Mouse (Mus musculus) forebrain, embryonic 16.5 days (tissue): ENCODE results near the gene Negr1. TPM values are rescaled to one million over a fixed set of nuclear protein-coding genes. Genes with fewer than 3 reads are reported as not detected.

Experiments
- ATAC-seq: fragments of 200-750 bp; cut with Nextera tagmentation; 2 replicates; pipeline ENCODE4 v1.8.0; 2017; ENCODE audit warnings: mild to moderate bottlenecking, moderate library complexity
- H3K27ac ChIP-seq: fragments of 300-500 bp; sonication (generic); 2 replicates; pipeline ENCODE4 v1.5.1; 2014; ENCODE audit warnings: low read length, control low read depth
- H3K27me3 ChIP-seq: fragments of 300-500 bp; sonication (generic); replicated peaks from 2 replicates; pipeline ENCODE4 v1.6.1; 2014; ENCODE audit warnings: low read length; ENCODE audit not compliant: control insufficient read depth, insufficient read depth
- H3K36me3 ChIP-seq: fragments of 300-500 bp; sonication (generic); 2 replicates; pipeline ENCODE4 v1.6.1; 2014; ENCODE audit not compliant: control insufficient read depth, insufficient read depth
- H3K4me1 ChIP-seq: fragments of 300-500 bp; sonication (generic); replicated peaks from 2 replicates; pipeline ENCODE4 v1.6.1; 2014; ENCODE audit warnings: low read length; ENCODE audit not compliant: control insufficient read depth, insufficient read depth
- H3K4me2 ChIP-seq: fragments of 300-500 bp; sonication (generic); 2 replicates; pipeline ENCODE4 v1.6.1; 2014; ENCODE audit warnings: mild to moderate bottlenecking, low read length, control low read depth
- H3K4me3 ChIP-seq: fragments of 300-500 bp; sonication (generic); replicated peaks from 2 replicates; pipeline ENCODE4 v1.5.1; 2014; ENCODE audit warnings: mild to moderate bottlenecking, low read length, control low read depth
- H3K9ac ChIP-seq: fragments of 300-500 bp; sonication (generic); replicated peaks from 2 replicates; pipeline ENCODE4 v1.6.1; 2014; ENCODE audit warnings: low read depth, low read length, control low read depth
- H3K9me3 ChIP-seq: fragments of 300-500 bp; sonication (generic); 2 replicates; pipeline ENCODE4 v1.6.1; 2016; ENCODE audit warnings: low read length; ENCODE audit not compliant: control insufficient read depth
- WGBS: fragments of 180-500 bp; shearing (Covaris S2); extraction: QIAGEN DNeasy Blood & Tissue Kit; methylation state at CpG from one replicate; pipeline ENCODE4 v1.1.7; 2014; 5-methylcytosine and 5-hydroxymethylcytosine counted together
- polyA plus RNA-seq: library from polyadenylated mRNA; unstranded; fragments of >200 nt; fragmentation: Nextera tagmentation; extraction: Ambion mirVana; gene quantifications from 2 replicates; pipeline ENCODE4 v1.2.1, GENCODE M21; 2015

Gene Negr1
- polyA plus RNA-seq, 1 experiment from 2014 or later = 44.7 TPM

- 29% methylated on average over 8 of the region's 8 CpGs for WGBS
- Histone ChIP-seq H3K9ac (no peak overlapping the region), H3K36me3 (no peaks in the 10 kb centered on the region), H3K4me1 (0 out of 2 replicates have a peak, but pooled peaks cover 3% of the 10 kb centered on the region), H3K4me2 (no peak overlapping the region), H3K4me3 (no peak overlapping the region), H3K9me3 (no peaks in the 10 kb centered on the region), H3K27ac (no peak overlapping the region), H3K27me3 (no peaks in the 10 kb centered on the region)
- 0 out of 2 replicates have a peak, but pooled peaks have one; percentile 33 for ATAC-seq
Observed at GRCm38 (mm10) chr3:157188939-157189725, 627.5 kb downstream of the Negr1 start.

- Histone ChIP-seq H3K4me3 (no peak overlapping the region), H3K9me3 (no peaks in the 10 kb centered on the region), H3K27me3 (no peaks in the 10 kb centered on the region), H3K9ac (no peak overlapping the region), H3K4me2 (no peak overlapping the region), H3K4me1 (0 out of 2 replicates have a peak, but pooled peaks cover 3% of the 10 kb centered on the region), H3K27ac (no peak overlapping the region), H3K36me3 (no peaks in the 10 kb centered on the region)
- 77% methylated on average over 4 of the region's 4 CpGs for WGBS
- ATAC-seq = no peak
Observed at GRCm38 (mm10) chr3:157189834-157190233, 628.2 kb downstream of the Negr1 start.

- Histone ChIP-seq H3K9ac (no peak overlapping the region), H3K27me3 (no peaks in the 10 kb centered on the region), H3K36me3 (no peaks in the 10 kb centered on the region), H3K4me3 (no peak overlapping the region), H3K4me2 (no peak overlapping the region), H3K9me3 (no peaks in the 10 kb centered on the region), H3K27ac (no peak overlapping the region), H3K4me1 (0 out of 2 replicates have a peak, but pooled peaks cover 3% of the 10 kb centered on the region)
- no peak for ATAC-seq
- 79% methylated on average over 3 of the region's 3 CpGs for WGBS
Observed at GRCm38 (mm10) chr3:157190551-157190950, 629.0 kb downstream of the Negr1 start.

GRCm38 (mm10) chr3:157192021-157192420 lies 630.4 kb downstream of the Negr1 start:
- no peaks in the 10 kb centered on the region for H3K36me3 ChIP-seq
- H3K9ac ChIP-seq = no peak overlapping the region
- no peaks in the 10 kb centered on the region for H3K9me3 ChIP-seq
- no peak overlapping the region for H3K4me3 ChIP-seq
- no peak for ATAC-seq
- H3K4me2 ChIP-seq = no peak overlapping the region
- H3K4me1 ChIP-seq = 0 out of 2 replicates have a peak, but pooled peaks cover 3% of the 10 kb centered on the region
- 70% methylated on average over 3 of the region's 3 CpGs for WGBS
- no peaks in the 10 kb centered on the region for H3K27me3 ChIP-seq
- no peak overlapping the region for H3K27ac ChIP-seq

GRCm38 (mm10) chr3:157193141-157193540 lies 631.5 kb downstream of the Negr1 start:
- Histone ChIP-seq H3K4me3 (no peak overlapping the region), H3K36me3 (no peaks in the 10 kb centered on the region), H3K27ac (no peak overlapping the region), H3K4me1 (0 out of 2 replicates have a peak, but pooled peaks cover 3% of the 10 kb centered on the region), H3K9me3 (no peaks in the 10 kb centered on the region), H3K27me3 (no peaks in the 10 kb centered on the region), H3K9ac (no peak overlapping the region), H3K4me2 (no peak overlapping the region)
- 92% methylated on average over 3 of the region's 3 CpGs for WGBS
- ATAC-seq = no peak

- H3K27me3 ChIP-seq = no peaks in the 10 kb centered on the region
- H3K4me3 ChIP-seq = no peak overlapping the region
- no peaks in the 10 kb centered on the region for H3K9me3 ChIP-seq
- no peak for ATAC-seq
- no peak overlapping the region for H3K4me2 ChIP-seq
- no peak overlapping the region for H3K27ac ChIP-seq
- H3K9ac ChIP-seq = no peak overlapping the region
- no peaks in the 10 kb centered on the region for H3K36me3 ChIP-seq
- WGBS = 89% methylated on average over 4 of the region's 4 CpGs
- H3K4me1 ChIP-seq = no peaks in the 10 kb centered on the region
Observed at GRCm38 (mm10) chr3:157198659-157199058, 637.1 kb downstream of the Negr1 start.

- Histone ChIP-seq H3K4me3 (no peak overlapping the region), H3K36me3 (no peaks in the 10 kb centered on the region), H3K27ac (no peak overlapping the region), H3K4me2 (no peak overlapping the region), H3K27me3 (no peaks in the 10 kb centered on the region), H3K4me1 (no peaks in the 10 kb centered on the region), H3K9ac (no peak overlapping the region), H3K9me3 (no peaks in the 10 kb centered on the region)
- ATAC-seq = no peak
- 98% methylated on average over 2 of the region's 2 CpGs for WGBS
Observed at GRCm38 (mm10) chr3:157201726-157202125, 640.1 kb downstream of the Negr1 start.

- Histone ChIP-seq H3K27ac (no peak overlapping the region), H3K9me3 (no peaks in the 10 kb centered on the region), H3K4me1 (no peaks in the 10 kb centered on the region), H3K4me3 (no peak overlapping the region), H3K9ac (no peak overlapping the region), H3K4me2 (no peak overlapping the region), H3K36me3 (no peaks in the 10 kb centered on the region), H3K27me3 (no peaks in the 10 kb centered on the region)
- peak; percentile 86 for ATAC-seq
- 62% methylated on average over 8 of the region's 8 CpGs for WGBS
Observed at GRCm38 (mm10) chr3:157203573-157203972, 642.0 kb downstream of the Negr1 start.

- H3K4me3 ChIP-seq = no peak overlapping the region
- 85% methylated on average over 3 of the region's 3 CpGs for WGBS
- no peak overlapping the region for H3K27ac ChIP-seq
- no peak for ATAC-seq
- H3K9me3 ChIP-seq = no peaks in the 10 kb centered on the region
- H3K4me2 ChIP-seq = no peak overlapping the region
- no peaks in the 10 kb centered on the region for H3K27me3 ChIP-seq
- no peak overlapping the region for H3K9ac ChIP-seq
- H3K36me3 ChIP-seq = no peaks in the 10 kb centered on the region
- H3K4me1 ChIP-seq = no peaks in the 10 kb centered on the region
Observed at GRCm38 (mm10) chr3:157206752-157207151, 645.2 kb downstream of the Negr1 start.
